Mouse (Mus musculus) megakaryocyte, embryonic 14.5 days (primary cell): ENCODE measurements around the gene Rpl9-ps1.

ENCODE experiments used
- FLI1 ChIP-seq: IDR thresholded peaks from 2 replicates; pipeline ENCODE4 v1.6.1; 2012; ENCODE audit warnings: low read length, inconsistent platforms, mixed read lengths
- GATA1 ChIP-seq: IDR thresholded peaks from 3 replicates; pipeline ENCODE4 v1.6.1; 2012; ENCODE audit warnings: mixed read lengths, low read length, inconsistent platforms, borderline replicate concordance

DNA sequence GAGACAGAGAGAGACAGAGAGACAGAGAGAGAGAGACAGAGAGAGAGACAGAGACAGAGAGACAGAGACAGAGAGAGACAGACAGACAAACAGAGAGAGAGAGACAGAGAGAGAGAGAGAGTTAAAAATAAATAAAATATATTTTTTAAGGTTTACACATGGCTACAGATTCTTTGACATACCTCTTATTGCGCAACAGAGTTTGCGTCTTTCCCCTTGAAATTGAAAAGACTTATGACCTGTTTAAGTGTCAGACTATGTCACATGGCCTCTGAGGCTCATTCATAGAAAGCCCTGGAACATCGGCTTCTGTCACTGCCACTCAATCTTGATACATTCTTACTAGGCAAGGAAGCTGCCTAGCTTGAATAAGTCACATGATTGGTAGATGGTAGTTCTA, 42.0 kb downstream of the Rpl9-ps1 start:
- TF ChIP-seq GATA1 (no peak), FLI1 (no peak)
